Mouse (Mus musculus): Measurements from ENCODE around the gene Tesk1. TPM values are rescaled to one million over a fixed set of nuclear protein-coding genes. Genes with fewer than 3 reads are reported as not detected.
"Not testable (repeated sequence)": the region's sequence is repeated elsewhere in the genome, so short reads cannot be mapped to it uniquely, and the experiment has no call there.

Gene Tesk1
- total RNA-seq, 1 experiment from 2014 or later = 32.1 TPM

DNA sequence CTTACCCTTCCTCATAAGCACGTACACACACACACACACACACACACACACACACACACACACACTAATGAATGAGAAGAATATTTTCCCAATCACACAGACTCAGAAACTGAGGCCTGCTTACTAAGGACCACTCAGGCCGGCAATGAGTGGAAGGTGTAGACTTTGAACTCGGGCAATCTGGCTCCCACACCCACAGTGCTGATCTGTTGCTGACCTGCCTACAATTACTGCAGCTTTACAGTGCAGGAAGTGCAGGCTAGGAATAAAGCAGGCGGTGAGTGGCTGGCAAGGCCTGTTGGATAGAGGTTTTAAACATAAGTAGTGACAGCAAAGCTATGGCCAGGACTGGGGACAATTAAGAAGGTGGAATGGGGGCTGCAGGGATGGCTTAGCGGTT, 39.2 kb downstream of the Tesk1 start:
- no peak for ATAC-seq (ENCODE audit: extremely low read depth, insufficient number of reproducible peaks, low FRiP score, poor library complexity, severe bottlenecking)

DNA sequence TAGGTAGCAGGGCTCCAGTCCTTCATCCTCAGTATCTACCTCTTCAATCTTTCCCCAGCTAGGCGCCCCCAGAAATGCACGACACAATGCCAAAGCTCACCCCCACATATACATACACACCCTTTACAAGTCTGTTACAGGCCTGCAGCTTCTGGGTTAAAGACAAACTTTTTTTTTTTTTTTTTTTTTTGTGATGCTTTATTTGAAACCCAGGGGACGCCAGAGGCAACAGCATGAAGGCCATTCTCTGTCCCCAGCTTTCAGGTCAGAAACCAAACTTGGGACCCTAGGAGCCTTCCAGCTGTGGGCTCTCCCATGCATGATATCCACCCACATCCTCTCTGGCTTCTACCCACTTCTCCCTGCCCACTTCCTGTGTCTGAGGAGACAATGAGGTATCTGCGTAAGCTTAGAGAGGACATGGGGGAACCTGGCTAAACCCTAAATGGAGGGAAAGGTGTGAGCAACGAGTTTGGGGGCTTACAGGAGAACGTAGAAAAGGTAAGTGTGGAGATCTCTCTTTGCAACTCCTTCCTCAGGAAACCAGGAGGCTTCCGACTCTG, 40.2 kb downstream of the Tesk1 start:
- peak; percentile 30; the same call in 1 of the 2 replicates for ATAC-seq (ENCODE audit: extremely low read depth, insufficient number of reproducible peaks, low FRiP score, poor library complexity, severe bottlenecking)

DNA sequence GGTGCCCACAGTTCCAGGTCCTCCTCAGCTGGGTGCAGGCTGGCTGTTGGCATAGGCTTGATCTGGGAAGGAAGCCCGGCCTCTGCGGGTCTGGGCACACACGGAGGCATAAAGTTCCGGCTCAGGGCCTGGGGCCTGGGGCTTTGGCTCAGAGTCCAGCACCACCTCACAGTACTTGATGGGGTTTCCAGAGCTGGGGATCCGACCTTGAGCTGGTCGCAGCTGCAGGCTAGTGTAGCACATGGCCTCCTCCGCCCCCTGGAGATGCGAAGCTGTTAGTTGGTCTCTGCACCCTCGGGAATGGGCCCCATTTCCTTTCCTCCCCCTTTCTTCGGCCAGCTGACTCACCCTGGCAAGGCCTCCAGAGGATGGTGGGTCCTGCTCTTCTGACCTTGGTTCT, 40.9 kb downstream of the Tesk1 start:
- ATAC-seq (ENCODE audit: extremely low read depth, insufficient number of reproducible peaks, low FRiP score, poor library complexity, severe bottlenecking) = no peak

DNA sequence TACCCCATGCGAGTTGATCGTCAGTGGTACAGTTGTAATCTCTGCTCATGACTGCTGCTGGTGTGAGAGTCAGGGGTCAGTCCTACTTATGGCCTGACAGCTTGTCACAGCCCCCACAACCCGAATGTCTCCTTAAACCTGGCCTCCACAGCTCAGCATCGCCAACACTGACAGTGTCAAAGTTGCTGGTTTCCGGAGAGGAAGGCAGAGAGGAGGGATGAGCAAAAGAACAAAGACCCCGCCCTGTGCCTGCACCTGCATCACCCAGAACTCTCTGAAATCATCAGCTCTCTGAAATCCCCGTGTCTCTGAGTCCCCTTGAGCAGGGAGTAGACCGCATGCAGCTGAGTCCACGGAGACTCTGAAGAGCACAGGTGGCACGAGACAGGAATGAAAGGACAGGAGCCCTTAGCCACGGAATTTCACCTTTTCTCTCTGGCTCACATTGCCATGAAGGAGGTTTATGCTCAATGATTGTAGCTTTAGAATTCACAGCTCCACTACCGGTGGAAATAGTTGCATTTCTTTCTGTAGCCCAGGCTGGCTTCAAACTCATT, 41.9 kb downstream of the Tesk1 start, which contains the start of gene Sit1:
TSS of gene Sit1 (minus strand) at position 200 of the 557 bp plus-strand sequence.
- ATAC-seq (ENCODE audit: extremely low read depth, insufficient number of reproducible peaks, low FRiP score, poor library complexity, severe bottlenecking) = no peak

DNA sequence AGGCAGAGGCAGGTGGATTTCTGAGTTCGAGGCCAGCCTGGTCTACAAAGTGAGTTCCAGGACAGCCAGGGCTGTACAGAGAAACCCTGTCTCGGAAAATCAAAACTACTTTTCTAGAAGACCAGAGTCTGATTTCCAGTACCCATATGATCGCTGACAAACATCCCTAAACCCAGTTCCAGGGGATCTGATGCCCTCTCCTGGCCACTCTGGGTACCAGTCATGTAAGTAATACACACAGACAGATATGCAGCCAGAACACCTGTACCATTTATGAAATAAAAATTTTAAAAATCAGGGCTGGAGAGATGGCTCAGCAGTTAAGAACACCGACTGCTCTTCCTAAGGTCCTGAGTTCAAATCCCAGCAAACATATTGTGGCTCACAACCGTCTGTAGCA, 43.9 kb downstream of the Tesk1 start:
- ATAC-seq (ENCODE audit: extremely low read depth, insufficient number of reproducible peaks, low FRiP score, poor library complexity, severe bottlenecking) = not testable (repeated sequence)

DNA sequence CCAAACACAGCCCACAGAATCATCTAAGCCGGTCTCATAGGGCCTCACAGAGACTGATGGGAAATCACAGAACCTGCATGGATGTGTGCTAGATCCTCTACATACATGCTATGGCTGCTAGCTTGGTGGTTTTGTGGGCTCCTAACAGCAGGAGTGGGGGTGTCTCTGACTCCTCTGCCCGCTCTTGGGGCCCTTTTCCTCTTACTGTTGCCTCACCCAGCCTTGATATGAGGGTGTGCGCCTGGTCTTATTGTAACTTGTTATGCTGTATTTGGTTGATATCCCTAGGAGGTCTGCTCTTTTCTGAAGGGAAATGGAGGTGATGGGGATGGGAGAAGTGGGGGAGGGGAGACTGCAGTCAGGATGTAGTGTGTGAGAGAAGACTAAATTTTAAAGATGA, 47.9 kb downstream of the Tesk1 start:
- no peak for ATAC-seq (ENCODE audit: extremely low read depth, insufficient number of reproducible peaks, low FRiP score, poor library complexity, severe bottlenecking)

DNA sequence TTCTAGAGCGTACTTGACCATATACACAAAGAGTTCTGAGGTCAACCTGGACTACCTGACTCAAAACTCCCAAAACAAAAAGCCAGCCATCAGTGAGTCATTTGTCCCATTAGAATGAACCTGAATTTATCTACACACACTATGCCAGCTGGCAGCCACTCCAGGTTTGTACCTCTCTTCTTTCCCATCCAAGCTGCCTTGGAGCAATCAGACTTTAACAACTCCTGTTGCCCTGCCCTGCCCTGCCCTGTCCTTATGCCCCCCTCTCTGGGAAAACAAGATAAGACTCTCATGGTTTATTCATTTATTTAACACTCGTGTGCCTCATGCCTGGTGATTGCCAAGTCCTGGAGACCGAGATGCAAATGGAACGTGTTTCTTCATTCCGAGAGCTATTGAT, 49.1 kb downstream of the Tesk1 start:
- ATAC-seq (ENCODE audit: extremely low read depth, insufficient number of reproducible peaks, low FRiP score, poor library complexity, severe bottlenecking) = no peak

DNA sequence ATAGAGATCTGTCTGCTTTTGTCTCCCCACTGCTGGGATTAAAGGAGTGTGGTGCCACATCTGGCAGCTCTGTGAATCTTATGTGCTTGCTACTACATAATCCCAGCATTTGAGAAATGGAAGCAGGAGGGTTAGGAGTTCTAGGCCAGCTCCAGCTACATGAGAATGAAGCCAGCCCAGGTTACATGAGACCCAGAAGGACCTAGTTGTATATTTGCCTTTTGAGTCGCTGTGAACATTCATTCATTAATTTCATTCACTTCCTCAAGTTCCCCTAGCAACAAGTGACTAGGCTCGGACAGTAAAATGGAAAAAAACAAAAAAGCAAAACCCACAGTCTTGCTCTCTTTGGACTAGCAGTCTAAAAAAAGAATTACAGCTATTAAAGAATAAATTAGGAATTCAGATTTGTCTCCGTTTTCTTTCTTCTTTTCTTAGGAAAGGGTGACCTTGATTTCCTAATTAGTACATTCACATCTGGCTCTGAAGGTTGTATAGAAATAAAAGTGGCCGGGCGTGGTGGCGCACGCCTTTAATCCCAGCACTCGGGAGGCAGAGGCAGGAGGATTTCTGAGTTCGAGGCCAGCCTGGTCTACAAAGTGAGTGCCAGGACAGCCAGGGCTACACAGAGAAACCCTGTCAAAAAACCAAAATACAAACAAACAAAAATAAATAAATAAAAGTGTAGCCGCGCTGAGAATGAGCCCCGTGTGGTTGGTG, 50.5 kb downstream of the Tesk1 start:
- no peak for ATAC-seq (ENCODE audit: extremely low read depth, insufficient number of reproducible peaks, low FRiP score, poor library complexity, severe bottlenecking)

DNA sequence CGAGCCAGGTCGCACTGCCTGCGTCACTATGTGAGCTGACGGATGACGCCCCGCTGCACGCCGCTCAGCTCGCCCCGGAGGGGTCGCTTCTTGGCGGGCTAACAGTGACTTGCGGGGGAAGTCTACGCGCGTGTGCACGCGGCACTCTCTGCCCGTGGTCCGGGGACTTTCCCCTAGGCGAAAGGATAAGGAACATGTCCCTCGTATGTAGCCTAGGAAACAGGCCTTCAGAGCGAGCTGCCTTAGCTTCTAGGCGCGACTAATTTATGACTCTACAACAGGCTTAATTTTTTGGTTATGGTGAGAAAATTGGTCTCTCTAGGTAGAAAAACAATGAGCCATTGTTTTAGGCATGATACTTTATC, 51.1 kb downstream of the Tesk1 start, which contains the start of gene Ccdc107:
TSS of gene Ccdc107 (plus strand) at position 80 of the 365 bp plus-strand sequence.
- peak; percentile 90 for ATAC-seq (ENCODE audit: extremely low read depth, insufficient number of reproducible peaks, low FRiP score, poor library complexity, severe bottlenecking)

DNA sequence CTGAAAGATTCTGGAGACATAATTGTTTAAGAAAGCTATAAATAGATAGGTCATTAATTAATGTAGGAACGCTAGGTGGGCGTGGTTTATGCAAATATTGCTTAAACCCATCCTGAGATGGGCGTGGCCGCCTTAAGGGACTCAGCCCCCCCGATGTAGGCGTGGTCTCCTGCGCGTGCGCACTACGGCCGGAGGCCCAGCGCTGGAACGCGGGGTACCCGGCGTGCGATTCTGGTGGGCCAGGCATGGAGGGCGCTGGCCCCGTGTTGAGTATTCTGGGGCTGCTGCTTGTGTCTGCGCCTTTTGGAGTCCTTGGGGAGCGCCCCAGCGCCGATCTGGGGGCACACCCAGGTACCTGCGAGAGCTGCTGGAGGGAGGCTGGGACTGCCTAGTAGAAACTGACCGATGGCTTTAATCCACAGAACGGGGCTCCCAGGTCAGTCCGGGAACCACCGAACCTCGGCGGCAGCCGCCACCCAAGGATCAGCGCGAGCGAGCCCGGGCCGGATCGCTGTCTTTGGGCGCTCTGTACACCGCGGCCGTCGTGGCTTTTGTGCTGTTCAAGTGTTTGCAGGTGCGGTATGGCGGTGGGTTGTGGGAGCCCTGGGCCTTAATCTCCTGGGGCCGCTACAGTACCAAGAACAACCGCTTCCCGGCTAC, 51.6 kb downstream of the Tesk1 start:
- ATAC-seq (ENCODE audit: extremely low read depth, insufficient number of reproducible peaks, low FRiP score, poor library complexity, severe bottlenecking) = peak; percentile 54

DNA sequence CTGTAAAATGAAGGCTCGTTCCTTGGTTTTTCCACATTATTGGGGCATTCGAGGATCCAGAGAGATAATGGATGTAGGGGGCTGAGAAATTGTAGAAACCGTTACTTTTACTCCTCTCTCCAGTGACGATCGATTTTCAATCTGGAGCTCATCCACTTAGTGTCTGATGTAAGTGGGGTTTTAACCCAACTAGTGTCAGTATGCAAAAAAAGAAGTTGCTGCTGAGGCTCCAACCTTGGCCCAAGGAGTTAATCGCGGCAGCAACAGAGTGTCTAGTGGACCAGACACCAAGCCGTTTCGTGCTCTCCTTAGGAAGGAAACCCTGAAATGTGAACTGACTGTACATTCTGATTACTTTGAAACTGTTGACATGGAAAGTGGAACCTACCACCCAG, 52.1 kb downstream of the Tesk1 start:
- ATAC-seq (ENCODE audit: extremely low read depth, insufficient number of reproducible peaks, low FRiP score, poor library complexity, severe bottlenecking) = no peak

DNA sequence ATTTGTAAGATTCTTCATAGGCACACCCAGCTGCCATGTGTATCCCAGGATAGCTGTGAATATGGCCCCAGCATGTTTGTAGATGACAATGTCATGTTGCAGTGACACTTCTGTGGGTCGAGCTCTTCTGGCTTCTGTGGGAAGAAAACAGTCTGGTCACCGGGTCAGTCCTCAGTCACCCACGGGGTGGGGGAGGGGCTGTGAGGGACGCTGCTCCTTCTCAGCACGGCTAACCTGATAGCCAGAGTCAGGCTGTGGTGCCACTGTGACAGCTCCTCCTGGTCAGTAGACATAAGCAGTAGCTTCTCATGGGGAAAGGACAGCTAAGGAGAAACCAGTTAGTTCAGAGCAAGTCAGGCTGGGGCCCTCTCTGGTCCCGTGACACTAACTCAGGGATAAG, 54.8 kb downstream of the Tesk1 start:
- ATAC-seq (ENCODE audit: extremely low read depth, insufficient number of reproducible peaks, low FRiP score, poor library complexity, severe bottlenecking) = no peak

DNA sequence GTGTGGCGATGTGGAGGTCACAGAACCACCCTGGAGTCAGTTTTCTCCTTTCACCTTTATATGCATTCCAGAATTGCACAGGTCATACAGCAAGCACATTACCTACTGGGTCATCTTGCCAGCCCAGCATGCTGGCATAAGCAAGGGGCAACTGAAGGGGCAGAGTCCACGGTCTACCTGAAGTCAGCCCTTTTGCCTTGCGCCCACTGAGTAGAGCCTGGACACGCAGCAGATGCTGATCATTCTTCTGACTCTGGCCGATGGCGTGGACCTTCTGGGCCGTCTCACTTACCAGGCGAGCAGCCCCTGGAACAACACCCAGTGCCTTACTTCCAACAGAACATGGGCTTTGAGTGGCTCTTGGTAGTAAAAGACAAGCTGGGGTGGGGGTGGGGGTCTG, 55.7 kb downstream of the Tesk1 start:
- ATAC-seq (ENCODE audit: extremely low read depth, insufficient number of reproducible peaks, low FRiP score, poor library complexity, severe bottlenecking) = no peak

Other genes with a start within 250 kb of the Tesk1 start
- 0.12 TPM in 1 of 2 replicates, not detected in the other for gene Atp8b5, start 174.8 kb upstream of the Tesk1 start, total RNA-seq (2017)
- gene Rusc2, start 60.0 kb upstream of the Tesk1 start, total RNA-seq (2017) = 0.25 and 0.35 TPM in 2 replicates
- gene Fam166b, start 12.8 kb upstream of the Tesk1 start, total RNA-seq (2017) = not detected in 2 replicates
- gene Cd72, start 12.7 kb downstream of the Tesk1 start, total RNA-seq (2017) = 293 and 313 TPM in 2 replicates
- gene Sit1, start 41.8 kb downstream of the Tesk1 start, total RNA-seq (2017) = 5.9 and 7.4 TPM in 2 replicates
- gene Ccdc107, start 51.0 kb downstream of the Tesk1 start, total RNA-seq (2017) = 26.3 and 26.9 TPM in 2 replicates
- 1.5 and 2.6 TPM in 2 replicates for gene Arhgef39, start 57.8 kb downstream of the Tesk1 start, total RNA-seq (2017)
- gene Car9, start 65.0 kb downstream of the Tesk1 start, total RNA-seq (2017) = not detected in 2 replicates
- 2.2 and 3.0 TPM in 2 replicates for gene Tpm2, start 81.8 kb downstream of the Tesk1 start, total RNA-seq (2017)
- gene Creb3, start 120.4 kb downstream of the Tesk1 start, total RNA-seq (2017) = 91.4 and 142 TPM in 2 replicates
- 386 and 458 TPM in 2 replicates for gene Tln1, start 120.8 kb downstream of the Tesk1 start, total RNA-seq (2017)
- 21.0 and 23.2 TPM in 2 replicates for gene Rgp1, start 136.8 kb downstream of the Tesk1 start, total RNA-seq (2017)
- 22.2 and 23.2 TPM in 2 replicates for gene Gba2, start 136.9 kb downstream of the Tesk1 start, total RNA-seq (2017)
- not detected in 2 replicates for gene Msmp, start 142.6 kb downstream of the Tesk1 start, total RNA-seq (2017)
- 0.35 and 0.37 TPM in 2 replicates for gene Npr2, start 190.0 kb downstream of the Tesk1 start, total RNA-seq (2017)
- 0.23 and 0.86 TPM in 2 replicates for gene Spag8, start 211.7 kb downstream of the Tesk1 start, total RNA-seq (2017)
- 5.1 and 21.5 TPM in 2 replicates for gene Hint2, start 214.5 kb downstream of the Tesk1 start, total RNA-seq (2017)
- 0.47 and 0.49 TPM in 2 replicates for gene Tmem8b, start 227.0 kb downstream of the Tesk1 start, total RNA-seq (2017)
- gene Fam221b, start 227.2 kb downstream of the Tesk1 start, total RNA-seq (2017) = 0.61 and 0.93 TPM in 2 replicates